Comparison of ENCODE assay signal across 8 mouse cellular contexts in the genomic region with DNA sequence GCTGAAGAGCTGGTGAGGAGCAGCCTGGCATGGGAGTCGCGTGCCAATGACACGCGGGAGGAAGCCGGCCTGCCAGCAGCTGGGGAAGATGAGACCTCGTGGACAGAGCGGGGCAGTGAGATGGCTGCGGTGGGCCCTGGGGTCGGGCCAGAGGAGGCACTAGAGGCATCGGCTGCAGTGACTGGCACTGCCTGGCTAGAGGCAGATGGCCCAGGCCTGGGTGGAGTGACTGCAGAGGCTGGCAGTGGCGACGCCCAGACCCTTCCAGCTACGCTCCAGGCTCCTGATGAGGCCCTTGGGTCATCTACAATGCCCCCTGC. TPM values are rescaled to one million over a fixed set of nuclear protein-coding genes. Genes with fewer than 3 reads are reported as not detected.
DNase-seq lines count a peak whose midpoint lies in the region; ATAC-seq and TF ChIP-seq lines count a peak whose summit lies in the region.

No protein-coding gene starts in this region.

- 0 out of 2 replicates have a peak, but pooled peaks cover 3% of the 10 kb centered on the region for H3K36me3 ChIP-seq in kidney, postnatal 0 days (ENCODE audit: insufficient read depth, low read length)
- H3K36me3 ChIP-seq in embryonic facial prominence, embryonic 11.5 days (replicated peaks; ENCODE audit: control insufficient read depth, insufficient read depth, low read depth, low read length): no peaks in the 10 kb centered on the region
- no peaks in the 10 kb centered on the region for H3K36me3 ChIP-seq in hindbrain, embryonic 15.5 days
- H3K36me3 ChIP-seq in midbrain, embryonic 14.5 days (ENCODE audit: control insufficient read depth, insufficient read depth, low read length): peaks cover 15% of the 10 kb centered on the region

- no peak for DNase-seq in kidney, postnatal 0 days (ENCODE audit: low spot score)
- DNase-seq in kidney, adult 8-10 months: no peak
- DNase-seq in embryonic facial prominence, embryonic 11.5 days (ENCODE audit: low spot score): no peak
- DNase-seq in midbrain, embryonic 14.5 days: no peak
- DNase-seq in frontal cortex, adult 2 months (ENCODE audit: extremely low spot score in 1 of 2, low spot score in 1 of 2): no peak
- no peak for DNase-seq in frontal cortex, postnatal 10 days (ENCODE audit: low spot score in 2 of 2)
- DNase-seq in T-cell, adult 2 months (ENCODE audit: low spot score): no peak

- H3K9ac ChIP-seq in kidney, postnatal 0 days (ENCODE audit: low read depth, low read length): no peak overlapping the region
- H3K9ac ChIP-seq in embryonic facial prominence, embryonic 11.5 days (replicated peaks; ENCODE audit: low read length): no peak overlapping the region
- H3K9ac ChIP-seq in hindbrain, embryonic 15.5 days: peak overlapping the region; percentile 83
- peak overlapping the region; percentile 85 for H3K9ac ChIP-seq in midbrain, embryonic 14.5 days (replicated peaks; ENCODE audit: low read length)

- peak overlapping the region; percentile 58 for H3K4me3 ChIP-seq in kidney, postnatal 0 days (replicated peaks; ENCODE audit: low read depth, low read length)
- H3K4me3 ChIP-seq in embryonic facial prominence, embryonic 11.5 days (ENCODE audit: low read depth, low read length): peak overlapping the region; percentile 53
- peak overlapping the region; percentile 90 for H3K4me3 ChIP-seq in hindbrain, embryonic 15.5 days
- peak overlapping the region; percentile 79 for H3K4me3 ChIP-seq in midbrain, embryonic 14.5 days (replicated peaks; ENCODE audit: low read depth, low read length)

- no peak for TF ChIP-seq CTCF in kidney, postnatal 0 days (IDR thresholded peaks at IDR 0.05; ENCODE audit: low read depth)

- ATAC-seq in kidney, postnatal 0 days (replicated peaks; ENCODE audit: low FRiP score, low read depth): peak; percentile 31; the same call in 1 of the 2 replicates
- ATAC-seq in embryonic facial prominence, embryonic 11.5 days (replicated peaks; ENCODE audit: insufficient number of reproducible peaks, low FRiP score, low TSS enrichment, low read depth): 0 out of 2 replicates have a peak, but pooled peaks have one; percentile 20
- ATAC-seq in hindbrain, embryonic 15.5 days (ENCODE audit: low FRiP score, low read depth): peak; percentile 16; the same call in 1 of the 2 replicates
- ATAC-seq in midbrain, embryonic 14.5 days (ENCODE audit: low FRiP score, low TSS enrichment): no peak

- H3K9me3 ChIP-seq in kidney, postnatal 0 days (replicated peaks; ENCODE audit: low read length): no peaks in the 10 kb centered on the region
- no peaks in the 10 kb centered on the region for H3K9me3 ChIP-seq in embryonic facial prominence, embryonic 11.5 days (replicated peaks; ENCODE audit: control insufficient read depth, low read length)
- H3K9me3 ChIP-seq in hindbrain, embryonic 15.5 days: no peaks in the 10 kb centered on the region
- no peaks in the 10 kb centered on the region for H3K9me3 ChIP-seq in midbrain, embryonic 14.5 days (ENCODE audit: control insufficient read depth, low read length)

- H3K4me1 ChIP-seq in kidney, postnatal 0 days (replicated peaks; ENCODE audit: insufficient read depth, low read length): peaks cover 5% of the 10 kb centered on the region
- peaks cover 4% of the 10 kb centered on the region; the same call in 1 of the 2 replicates for H3K4me1 ChIP-seq in embryonic facial prominence, embryonic 11.5 days (ENCODE audit: control insufficient read depth, insufficient read depth, low read length)
- H3K4me1 ChIP-seq in hindbrain, embryonic 15.5 days (replicated peaks): peaks cover 57% of the 10 kb centered on the region
- peaks cover 45% of the 10 kb centered on the region for H3K4me1 ChIP-seq in midbrain, embryonic 14.5 days (ENCODE audit: control insufficient read depth, insufficient read depth, low read length)

- H3K27ac ChIP-seq in kidney, postnatal 0 days: no peak overlapping the region
- H3K27ac ChIP-seq in embryonic facial prominence, embryonic 11.5 days (replicated peaks; ENCODE audit: low read depth, low read length): no peak overlapping the region
- H3K27ac ChIP-seq in hindbrain, embryonic 15.5 days (replicated peaks): peak overlapping the region; percentile 95
- H3K27ac ChIP-seq in midbrain, embryonic 14.5 days (replicated peaks; ENCODE audit: low read depth, low read length): peak overlapping the region; percentile 91

- no peaks in the 10 kb centered on the region for H3K27me3 ChIP-seq in kidney, postnatal 0 days (ENCODE audit: insufficient read depth, low read length)
- H3K27me3 ChIP-seq in embryonic facial prominence, embryonic 11.5 days (ENCODE audit: control insufficient read depth, insufficient read depth, low read length): peaks cover 16% of the 10 kb centered on the region
- H3K27me3 ChIP-seq in hindbrain, embryonic 15.5 days: no peaks in the 10 kb centered on the region
- no peaks in the 10 kb centered on the region for H3K27me3 ChIP-seq in midbrain, embryonic 14.5 days (ENCODE audit: control insufficient read depth, insufficient read depth, low read length)

- peak overlapping the region; percentile 99 for H3K4me2 ChIP-seq in kidney, postnatal 0 days (ENCODE audit: low read length)
- peak overlapping the region; percentile 98 for H3K4me2 ChIP-seq in embryonic facial prominence, embryonic 11.5 days (ENCODE audit: low read depth, low read length)
- peak overlapping the region; percentile 66 for H3K4me2 ChIP-seq in hindbrain, embryonic 15.5 days
- H3K4me2 ChIP-seq in midbrain, embryonic 14.5 days (ENCODE audit: low read length): peak overlapping the region; percentile 94

- WGBS in kidney, postnatal 0 days: 28% methylated on average over 13 of the region's 13 CpGs
- WGBS in embryonic facial prominence, embryonic 11.5 days: 44% methylated on average over 13 of the region's 13 CpGs
- whole genome bisulfite sequencing in hindbrain, embryonic 15.5 days: 29% methylated on average over 13 of the region's 13 CpGs
- 35% methylated on average over 13 of the region's 13 CpGs for WGBS in midbrain, embryonic 14.5 days

RNA-seq across cellular contexts. Expression of a gene that starts 2.7 kb away (rescaled TPM):
- polyA plus RNA-seq in kidney, postnatal 0 days (2015; fragmentation: Nextera tagmentation; extraction: Ambion mirVana): 2.3 and 2.8 TPM in 2 replicates
- polyA plus RNA-seq in embryonic facial prominence, embryonic 11.5 days (2014; fragmentation: Nextera tagmentation; extraction: Ambion mirVana): 3.1 and 4.8 TPM in 2 replicates
- polyA plus RNA-seq in hindbrain, embryonic 15.5 days (2015; fragmentation: Nextera tagmentation; extraction: Ambion mirVana): 181 and 199 TPM in 2 replicates
- 105 and 178 TPM in 2 replicates for polyA plus RNA-seq in midbrain, embryonic 14.5 days (2014; fragmentation: Nextera tagmentation; extraction: Ambion mirVana)
- polyA plus RNA-seq in frontal cortex, adult 2 months (2012; rRNA removed): 374 and 390 TPM in 2 replicates

RNA-seq across cellular contexts. Expression of a gene that starts 58.7 kb away (rescaled TPM):
- polyA plus RNA-seq in kidney, postnatal 0 days (2015; fragmentation: Nextera tagmentation; extraction: Ambion mirVana): 15.7 and 17.8 TPM in 2 replicates
- 35.1 and 37.7 TPM in 2 replicates for polyA plus RNA-seq in embryonic facial prominence, embryonic 11.5 days (2014; fragmentation: Nextera tagmentation; extraction: Ambion mirVana)
- 41.8 and 42.1 TPM in 2 replicates for polyA plus RNA-seq in hindbrain, embryonic 15.5 days (2015; fragmentation: Nextera tagmentation; extraction: Ambion mirVana)
- 43.4 and 43.5 TPM in 2 replicates for polyA plus RNA-seq in midbrain, embryonic 14.5 days (2014; fragmentation: Nextera tagmentation; extraction: Ambion mirVana)
- 20.8 and 21.8 TPM in 2 replicates for polyA plus RNA-seq in frontal cortex, adult 2 months (2012; rRNA removed)

Comparison
In these comparisons a context has a peak if more than half of its experiments do, and no peak if none do; other contexts are left out.
1. H3K27ac ChIP-seq: peak in hindbrain, embryonic 15.5 days (single experiment) and midbrain, embryonic 14.5 days (single experiment); none in kidney, postnatal 0 days (single experiment) and embryonic facial prominence, embryonic 11.5 days (single experiment).
2. H3K9ac ChIP-seq: peak in hindbrain, embryonic 15.5 days (single experiment) and midbrain, embryonic 14.5 days (single experiment); none in kidney, postnatal 0 days (single experiment) and embryonic facial prominence, embryonic 11.5 days (single experiment).
3. RNA of a gene that starts 2.7 kb away (polyA plus RNA-seq): 374 to 390 TPM in frontal cortex, adult 2 months, 181 to 199 TPM in hindbrain, embryonic 15.5 days and 105 to 178 TPM in midbrain, embryonic 14.5 days; 3.1 to 4.8 TPM in embryonic facial prominence, embryonic 11.5 days and 2.3 to 2.8 TPM in kidney, postnatal 0 days; every median in the first group is over 10 times any median in the second.
4. Peak in every context shown above with its lines, with median percentiles within 50 percentile points of each other: H3K4me2 ChIP-seq and H3K4me3 ChIP-seq.